Mouse (Mus musculus) lung, adult 2 months (tissue): ENCODE data around the gene H2-DMb2.

Experiments
- CTCF ChIP-seq: fragments of 200-500 bp; IDR thresholded peaks from 2 replicates; pipeline ENCODE4 v1.5.1; 2011; ENCODE audit warnings: mild to moderate bottlenecking, low read length, control low read depth; ENCODE audit not compliant: insufficient read depth
- POLR2A ChIP-seq: fragments of 200-500 bp; IDR thresholded peaks from 2 replicates; pipeline ENCODE4 v1.6.1; 2011; ENCODE audit warnings: low read depth, mild to moderate bottlenecking, control low read depth, low read length, borderline replicate concordance; ENCODE audit errors: extremely low read depth

- no peak for TF ChIP-seq CTCF
- TF ChIP-seq POLR2A = peak; percentile 78
Measured at GRCm38 (mm10) chr17:34121172-34121878, 21.8 kb upstream of the H2-DMb2 start.
